Mouse (Mus musculus) stomach, postnatal 0 days (tissue): ENCODE results near the gene Ggt6.

Experiments
- CTCF ChIP-seq: IDR thresholded peaks from 2 replicates; pipeline ENCODE4 v1.5.1; 2016; ENCODE audit warnings: antibody characterized with exemption, low read depth, mild to moderate bottlenecking, moderate library complexity
- EP300 ChIP-seq: optimal IDR thresholded peaks from 2 replicates; pipeline ENCODE3; 2016; ENCODE audit warnings: antibody characterized with exemption

DNA sequence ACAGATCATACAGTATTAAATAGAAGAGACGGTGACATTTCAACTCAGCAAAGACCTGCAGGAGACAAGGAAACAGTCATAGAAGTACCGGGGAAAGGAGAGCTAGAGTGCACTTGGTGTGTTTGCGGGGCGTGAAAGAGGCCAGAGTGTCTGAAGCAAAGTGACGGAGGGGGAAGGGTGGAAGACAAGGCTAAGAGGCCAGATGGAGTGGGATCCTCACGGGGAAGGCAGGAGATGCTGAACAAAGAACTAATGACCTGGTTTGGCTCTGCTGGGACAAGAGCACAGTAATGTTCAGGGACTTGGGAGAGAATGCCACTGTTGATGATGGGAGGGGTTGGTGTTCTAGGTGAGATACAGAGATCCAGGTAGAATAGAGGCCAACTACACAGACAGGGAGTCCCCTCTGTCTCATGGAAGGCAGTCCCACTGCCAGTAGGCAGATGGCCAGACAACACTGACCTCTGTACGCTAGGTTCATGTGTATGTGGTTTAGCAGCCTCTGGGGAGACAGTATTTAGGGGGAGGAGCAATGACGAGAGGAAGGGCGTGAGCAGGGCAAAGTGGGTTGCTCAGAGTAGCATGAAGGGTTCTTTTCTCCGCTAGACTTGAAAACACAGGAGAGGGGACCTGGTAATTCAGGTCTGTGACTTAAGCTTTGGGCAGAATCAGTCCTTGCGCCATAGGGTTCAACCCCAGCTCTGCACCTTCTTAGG is 30.8 kb downstream of the Ggt6 start:
- no peak for TF ChIP-seq CTCF
- TF ChIP-seq EP300, result no peak
